Mouse (Mus musculus): ENCODE measurements around the gene Cbr4.

Cbr4 gene

GRCm38 (mm10) chr8:61487597-61488156 is at the start of gene Cbr4:
TSS of gene Cbr4 (plus strand) at chr8:61487734.
- peak; percentile 98 for DNase-seq (ENCODE audit: low read depth, low spot score)

DNA sequence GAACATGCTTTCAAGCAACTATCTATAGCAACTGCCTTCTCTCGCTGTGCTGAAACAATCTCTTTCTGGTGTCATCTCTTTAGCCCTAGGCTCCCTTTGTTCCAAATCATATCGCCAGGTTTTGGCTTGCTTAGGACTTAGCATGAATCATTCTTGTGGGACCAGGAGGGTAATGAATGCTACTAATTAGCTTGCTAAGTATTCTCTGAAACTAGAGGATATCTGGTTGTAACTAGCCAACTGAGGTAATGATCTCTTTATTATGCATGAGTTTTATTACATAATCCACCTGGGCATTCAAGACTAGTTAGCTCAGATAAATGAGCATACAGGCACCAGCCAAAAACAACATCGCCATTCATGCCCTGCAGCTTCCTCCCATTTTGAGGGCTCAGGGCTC is 44.5 kb upstream of the Cbr4 start:
- DNase-seq (ENCODE audit: low read depth, low spot score) = no peak

DNA sequence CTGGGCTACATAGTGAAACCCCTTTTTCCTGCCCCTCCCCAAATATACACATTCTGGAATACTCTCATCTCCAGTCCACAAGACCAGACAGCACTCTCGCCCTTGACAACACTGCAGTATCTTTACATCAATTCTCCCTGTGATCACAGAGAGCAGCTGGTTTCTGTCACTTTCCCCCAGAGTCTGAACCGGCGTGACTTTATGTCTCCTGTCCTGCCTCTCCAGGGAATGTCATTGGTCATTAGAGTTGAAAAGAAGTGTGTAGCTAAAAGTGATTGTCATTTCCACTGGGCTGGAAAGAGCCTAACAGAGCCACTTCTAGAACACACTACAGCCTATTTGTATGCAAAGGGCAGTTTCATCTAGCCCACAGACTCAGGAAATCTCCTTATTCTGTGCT is 43.2 kb upstream of the Cbr4 start:
- no peak for DNase-seq (ENCODE audit: low read depth, low spot score)

GRCm38 (mm10) chr8:61446329-61446728 is 41.2 kb upstream of the Cbr4 start:
- no peak for DNase-seq (ENCODE audit: low read depth, low spot score)

- no peak for DNase-seq (ENCODE audit: low read depth, low spot score)
Measured at GRCm38 (mm10) chr8:61448100-61448499, 39.4 kb upstream of the Cbr4 start.

GRCm38 (mm10) chr8:61448881-61449280 is 38.7 kb upstream of the Cbr4 start:
- DNase-seq (ENCODE audit: low read depth, low spot score) = no peak

GRCm38 (mm10) chr8:61450916-61451575 is 36.5 kb upstream of the Cbr4 start:
- DNase-seq (ENCODE audit: low read depth, low spot score) = no peak

DNA sequence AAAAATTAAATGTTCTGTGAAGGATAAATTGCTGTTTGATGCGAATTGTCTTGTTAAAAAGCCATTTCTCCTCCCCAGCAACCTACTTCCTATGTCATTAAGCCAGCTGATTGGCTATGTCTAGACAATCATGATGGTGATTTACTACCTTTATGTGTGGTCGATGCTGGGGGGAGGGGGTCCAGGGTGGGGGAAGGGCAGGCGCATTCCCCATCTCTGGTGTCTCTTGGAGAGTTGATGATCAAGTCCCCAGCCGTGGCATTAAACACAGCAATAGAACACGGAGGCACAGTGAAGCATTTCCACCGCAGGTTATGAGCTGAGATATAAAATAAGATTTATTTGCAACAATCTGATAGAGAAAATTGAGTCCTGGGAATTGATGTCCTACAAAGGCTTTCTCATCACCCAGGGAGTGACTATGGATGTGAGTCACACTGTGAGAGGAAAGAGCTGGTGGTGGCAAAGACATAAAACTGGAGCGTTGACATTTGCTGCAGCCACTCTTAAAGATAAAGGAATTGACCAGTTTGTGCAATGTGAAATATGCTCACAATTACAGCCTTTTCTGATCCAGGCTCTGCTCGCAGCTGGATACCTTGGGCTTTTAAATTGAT is 35.7 kb upstream of the Cbr4 start:
- DNase-seq (ENCODE audit: low read depth, low spot score) = no peak

GRCm38 (mm10) chr8:61459763-61460162 is 27.8 kb upstream of the Cbr4 start:
- no peak for DNase-seq (ENCODE audit: low read depth, low spot score)

DNA sequence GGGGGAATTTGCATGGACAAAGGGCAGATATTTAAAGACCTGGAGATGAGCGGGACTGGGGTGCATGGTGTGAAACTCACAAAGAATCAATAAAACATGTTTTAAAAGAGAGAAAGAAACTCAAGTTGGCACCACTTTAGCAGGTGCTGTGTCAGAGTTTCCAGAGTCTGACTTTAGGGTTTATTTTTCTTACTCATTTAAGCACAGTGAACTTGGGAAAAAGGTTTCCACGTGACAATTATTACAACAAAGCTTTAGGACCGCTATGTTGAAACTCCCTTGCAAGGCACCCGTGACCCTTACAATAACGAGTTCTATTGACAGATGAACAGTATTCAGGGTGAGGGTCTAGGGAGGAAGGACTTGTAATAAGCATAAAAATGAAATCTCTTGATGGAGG is 25.3 kb upstream of the Cbr4 start:
- no peak for DNase-seq (ENCODE audit: low read depth, low spot score)

DNA sequence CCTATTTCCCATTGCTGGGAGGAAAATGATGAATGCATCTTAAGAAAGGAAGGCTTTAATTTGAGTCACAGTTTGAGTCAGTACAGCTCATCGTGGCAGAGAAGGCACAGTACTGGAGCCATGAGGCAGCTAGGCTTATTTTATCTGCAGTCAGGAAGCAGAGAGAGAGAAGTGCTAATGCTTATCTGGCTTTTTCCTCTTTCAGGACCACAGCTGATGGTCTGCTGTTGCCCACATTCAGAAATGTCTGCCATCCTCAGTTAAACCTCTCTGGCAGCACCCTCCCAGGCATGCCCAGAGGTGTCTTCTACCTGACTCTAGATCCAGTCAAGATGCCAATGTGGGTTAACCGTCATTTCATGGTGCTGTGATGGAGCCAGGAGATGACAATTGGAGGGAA is 23.1 kb upstream of the Cbr4 start:
- DNase-seq (ENCODE audit: low read depth, low spot score) = no peak

DNA sequence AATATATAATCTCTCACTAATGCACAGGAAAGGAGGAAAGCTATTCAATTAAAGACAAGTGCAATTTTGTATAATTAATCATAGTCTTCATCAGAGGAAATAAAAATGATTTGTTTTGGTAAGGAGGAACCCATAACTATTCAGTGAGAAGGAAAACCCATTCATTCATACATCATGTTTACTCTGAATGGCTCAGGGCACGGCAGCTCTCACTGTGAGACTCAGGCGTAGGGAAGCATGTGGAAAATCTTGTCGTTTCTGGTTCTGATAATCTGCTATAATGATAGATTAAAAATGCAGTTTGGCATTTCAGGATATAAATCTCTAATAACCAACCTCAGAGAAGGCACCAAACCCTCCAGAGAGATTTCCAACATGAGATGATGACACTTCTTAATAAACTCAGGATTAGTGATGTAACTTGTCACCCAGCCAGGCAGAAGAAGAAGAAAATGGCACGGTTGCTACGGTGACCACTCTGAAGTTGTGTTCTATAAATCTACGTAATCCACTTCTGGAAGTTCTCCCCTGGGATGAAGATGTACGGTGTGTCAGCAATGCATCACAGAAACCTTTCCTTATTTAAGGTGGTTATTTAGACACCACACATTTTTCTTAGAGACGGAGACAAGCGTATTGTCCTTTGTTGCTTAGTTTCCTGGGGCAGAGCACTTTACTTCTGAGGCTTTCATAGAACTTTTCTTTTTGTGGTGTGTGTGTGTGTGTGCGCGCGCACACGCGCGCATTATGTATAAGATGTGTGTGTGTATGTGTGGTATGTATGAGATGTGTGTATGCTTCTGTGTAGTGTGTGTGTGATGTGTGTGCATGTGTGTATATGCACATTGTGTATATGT is 20.6 kb upstream of the Cbr4 start:
- DNase-seq (ENCODE audit: low read depth, low spot score) = no peak

- no peak for DNase-seq (ENCODE audit: low read depth, low spot score)
Measured at GRCm38 (mm10) chr8:61467553-61467815, 20.1 kb upstream of the Cbr4 start.

GRCm38 (mm10) chr8:61470213-61470612 is 17.3 kb upstream of the Cbr4 start:
- no peak for DNase-seq (ENCODE audit: low read depth, low spot score)

DNA sequence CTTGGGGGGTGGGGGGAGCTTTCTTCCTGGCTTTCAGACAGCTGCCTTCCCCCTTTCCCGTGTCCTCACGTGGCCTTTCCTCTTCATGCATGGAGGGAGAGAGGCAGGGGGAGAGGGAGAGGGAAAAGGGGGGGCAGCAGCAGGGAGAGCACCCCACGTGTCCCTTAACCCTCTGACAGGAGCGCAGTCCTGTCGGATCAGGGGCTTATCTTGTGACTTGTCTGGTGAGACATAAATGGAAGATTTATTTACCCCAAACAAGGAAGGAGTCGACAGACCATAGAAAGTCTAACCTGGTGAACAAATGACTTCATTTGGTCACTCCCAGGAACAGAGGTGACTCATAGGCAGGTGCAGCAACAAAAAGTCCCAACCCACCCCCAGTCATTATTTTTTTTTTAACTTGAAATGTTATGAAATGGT is 12.3 kb upstream of the Cbr4 start:
- DNase-seq (ENCODE audit: low read depth, low spot score) = no peak

DNA sequence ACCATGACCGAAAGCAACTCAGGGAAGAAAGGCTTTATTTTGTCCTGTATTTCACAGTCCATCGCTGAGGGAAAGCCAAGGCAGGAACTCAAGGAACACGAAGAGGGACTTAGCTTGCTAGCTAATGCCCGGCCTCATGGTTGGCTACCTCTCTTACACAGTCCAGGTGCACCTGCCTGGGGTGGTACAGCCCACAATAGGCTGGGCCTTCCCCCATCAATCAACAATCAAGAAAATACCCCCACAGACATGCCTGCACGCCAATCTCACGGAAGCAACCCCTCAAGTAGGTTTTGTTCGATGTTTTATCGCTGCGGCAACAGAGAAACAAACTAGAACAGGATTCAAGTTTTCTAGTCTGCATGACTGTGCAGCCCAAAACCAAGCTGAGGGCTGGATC is 11.4 kb upstream of the Cbr4 start:
- DNase-seq (ENCODE audit: low read depth, low spot score) = no peak

DNA sequence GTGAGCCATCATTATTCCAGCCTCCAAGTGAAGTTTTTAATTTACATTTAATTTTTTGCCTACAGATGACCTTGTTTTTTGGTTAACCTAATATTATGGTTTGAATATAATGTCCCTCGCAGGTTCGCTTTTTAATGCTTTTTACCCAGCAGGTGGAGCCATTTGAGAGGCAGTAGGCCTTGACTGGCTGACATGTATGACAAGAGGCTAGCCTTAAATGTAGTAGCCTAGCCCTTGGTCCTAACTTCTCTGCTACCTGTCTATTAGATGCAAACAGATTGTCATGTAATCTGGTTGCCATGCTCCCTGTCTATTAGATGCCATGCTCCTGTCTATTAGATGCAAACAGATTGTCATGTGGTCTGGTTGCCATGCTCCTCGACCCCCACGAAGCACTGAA is 9.4 kb upstream of the Cbr4 start:
- DNase-seq (ENCODE audit: low read depth, low spot score) = no peak

GRCm38 (mm10) chr8:61478793-61479192 is 8.7 kb upstream of the Cbr4 start:
- DNase-seq (ENCODE audit: low read depth, low spot score) = no peak

GRCm38 (mm10) chr8:61479506-61480214 is 7.9 kb upstream of the Cbr4 start:
- DNase-seq (ENCODE audit: low read depth, low spot score) = no peak

- DNase-seq (ENCODE audit: low read depth, low spot score) = no peak
Measured at GRCm38 (mm10) chr8:61480260-61480967, 7.1 kb upstream of the Cbr4 start.

GRCm38 (mm10) chr8:61486923-61487529 is 508 bp upstream of the Cbr4 start:
- DNase-seq (ENCODE audit: low read depth, low spot score) = no peak

Measured in telencephalon, adult 2 months (tissue).